Mouse (Mus musculus) skeletal muscle tissue, postnatal 0 days (tissue): ENCODE measurements around the gene Nlrp4b. TPM values are rescaled to one million over a fixed set of nuclear protein-coding genes. Genes with fewer than 3 reads are reported as not detected.

Source experiments
- polyA plus RNA-seq: library from polyadenylated mRNA; unstranded; fragments of >200 nt; fragmentation: Nextera tagmentation; extraction: Ambion mirVana; gene quantifications from 2 replicates; pipeline ENCODE4 v1.2.1, GENCODE M21; 2015

Nlrp4b gene
- not detected in 2 replicates for polyA plus RNA-seq

DNA sequence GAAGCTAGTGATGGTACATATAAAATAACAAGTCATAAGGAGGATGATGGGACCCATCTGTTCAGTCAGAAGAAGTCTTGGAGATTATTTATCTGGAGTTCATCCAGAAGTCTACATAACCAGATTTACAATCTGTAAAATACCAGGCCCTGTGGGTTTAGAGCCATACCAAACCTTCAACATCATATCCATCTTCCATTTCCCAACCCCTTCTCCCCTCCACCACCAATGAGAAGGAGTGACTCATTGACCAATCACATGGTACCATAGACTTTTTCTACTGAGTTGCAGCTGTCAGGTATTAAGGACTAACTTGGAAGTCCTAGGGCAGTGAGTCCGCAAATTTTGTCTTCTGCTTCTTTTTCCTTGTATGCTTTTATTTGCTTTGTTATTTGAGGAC, at the start of gene Nlrp4b:
Gene Nlrp4b, plus strand, starts transcription at position 301 of the 400 bp plus-strand sequence.

DNA sequence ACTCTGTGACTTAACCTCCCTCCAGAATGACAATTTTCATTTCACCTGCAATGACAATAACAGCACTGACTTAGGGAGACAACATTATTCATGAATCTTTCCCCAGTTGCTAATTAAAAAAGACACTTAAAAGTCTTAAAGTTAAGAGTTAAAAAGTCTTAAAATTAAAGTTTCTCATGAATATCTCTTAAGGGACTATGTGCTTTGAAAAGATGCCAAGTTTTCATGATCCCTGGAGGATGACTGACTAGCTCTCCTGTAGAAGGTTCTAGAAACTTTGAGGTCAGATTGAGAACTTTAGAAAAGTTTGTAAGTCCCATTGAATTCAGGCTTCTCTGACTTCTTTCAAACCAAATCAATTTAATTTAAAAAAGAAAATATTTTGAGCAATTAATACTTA, 66.7 kb downstream of the Nlrp4b start, which contains the start of gene Vmn1r71:
Gene Vmn1r71, minus strand, starts transcription at position 101 of the 400 bp plus-strand sequence.

Other genes with a start within 250 kb of the Nlrp4b start
- not detected in 2 replicates for gene Vmn1r67, start 244.5 kb upstream of the Nlrp4b start, polyA plus RNA-seq
- 2.3 TPM in 2 replicates for gene Zik1, start 192.4 kb upstream of the Nlrp4b start, polyA plus RNA-seq
- not detected in 2 replicates for gene Vmn1r68, start 129.3 kb upstream of the Nlrp4b start, polyA plus RNA-seq
- not detected in 2 replicates for gene Vmn1r69, start 74.1 kb upstream of the Nlrp4b start, polyA plus RNA-seq
- not detected in 2 replicates for gene Vmn1r70, start 56.3 kb upstream of the Nlrp4b start, polyA plus RNA-seq
- gene Vmn1r71, start 66.6 kb downstream of the Nlrp4b start, polyA plus RNA-seq: not detected in 2 replicates
- gene Zscan4b, start 217.3 kb downstream of the Nlrp4b start, polyA plus RNA-seq: not detected in 2 replicates